Mouse (Mus musculus): ENCODE data around the gene Lce1e. TPM values are rescaled to one million over a fixed set of nuclear protein-coding genes. Genes with fewer than 3 reads are reported as not detected.

Gene Lce1e
- polyA plus RNA-seq, 1 experiment from 2014 or later, result not detected

Other genes with a start within 250 kb of the Lce1e start
- gene Sprr1a, start 223.2 kb downstream of the Lce1e start, polyA plus RNA-seq (2016; fragmentation: Nextera tagmentation; extraction: Ambion mirVana), result not detected in 2 replicates
- gene Sprr4, start 208.6 kb downstream of the Lce1e start, polyA plus RNA-seq (2016; fragmentation: Nextera tagmentation; extraction: Ambion mirVana), result not detected in 2 replicates
- gene 2310046K23Rik, start 174.6 kb downstream of the Lce1e start, polyA plus RNA-seq (2016; fragmentation: Nextera tagmentation; extraction: Ambion mirVana), result not detected in 2 replicates
- gene Ivl, start 135.3 kb downstream of the Lce1e start, polyA plus RNA-seq (2016; fragmentation: Nextera tagmentation; extraction: Ambion mirVana), result not detected in 2 replicates
- gene Smcp, start 120.1 kb downstream of the Lce1e start, polyA plus RNA-seq (2016; fragmentation: Nextera tagmentation; extraction: Ambion mirVana), result not detected in 2 replicates
- gene 2210017I01Rik, start 101.6 kb downstream of the Lce1e start, polyA plus RNA-seq (2016; fragmentation: Nextera tagmentation; extraction: Ambion mirVana), result not detected in 2 replicates
- not detected in 2 replicates for gene Lce6a, start 87.4 kb downstream of the Lce1e start, polyA plus RNA-seq (2016; fragmentation: Nextera tagmentation; extraction: Ambion mirVana)
- gene Lce1a1, start 60.8 kb downstream of the Lce1e start, polyA plus RNA-seq (2016; fragmentation: Nextera tagmentation; extraction: Ambion mirVana), result not detected in 2 replicates
- gene Lce1b, start 52.1 kb downstream of the Lce1e start, polyA plus RNA-seq (2016; fragmentation: Nextera tagmentation; extraction: Ambion mirVana), result not detected in 2 replicates
- not detected in 2 replicates for gene Lce1a2, start 38.8 kb downstream of the Lce1e start, polyA plus RNA-seq (2016; fragmentation: Nextera tagmentation; extraction: Ambion mirVana)
- not detected in 2 replicates for gene Lce1c, start 29.8 kb downstream of the Lce1e start, polyA plus RNA-seq (2016; fragmentation: Nextera tagmentation; extraction: Ambion mirVana)
- not detected in 2 replicates for gene Lce1d, start 21.9 kb downstream of the Lce1e start, polyA plus RNA-seq (2016; fragmentation: Nextera tagmentation; extraction: Ambion mirVana)
- not detected in 2 replicates for gene Lce1f, start 11.3 kb upstream of the Lce1e start, polyA plus RNA-seq (2016; fragmentation: Nextera tagmentation; extraction: Ambion mirVana)
- not detected in 2 replicates for gene Gm38119, start 30.0 kb upstream of the Lce1e start, polyA plus RNA-seq (2016; fragmentation: Nextera tagmentation; extraction: Ambion mirVana)
- gene Lce1g, start 43.3 kb upstream of the Lce1e start, polyA plus RNA-seq (2016; fragmentation: Nextera tagmentation; extraction: Ambion mirVana), result not detected in 2 replicates
- not detected in 2 replicates for gene Lce1h, start 56.0 kb upstream of the Lce1e start, polyA plus RNA-seq (2016; fragmentation: Nextera tagmentation; extraction: Ambion mirVana)
- gene Lce1i, start 69.8 kb upstream of the Lce1e start, polyA plus RNA-seq (2016; fragmentation: Nextera tagmentation; extraction: Ambion mirVana), result not detected in 2 replicates
- not detected in 2 replicates for gene Lce1j, start 81.4 kb upstream of the Lce1e start, polyA plus RNA-seq (2016; fragmentation: Nextera tagmentation; extraction: Ambion mirVana)
- gene Lce1k, start 98.8 kb upstream of the Lce1e start, polyA plus RNA-seq (2016; fragmentation: Nextera tagmentation; extraction: Ambion mirVana), result not detected in 2 replicates
- not detected in 2 replicates for gene Kprp, start 118.2 kb upstream of the Lce1e start, polyA plus RNA-seq (2016; fragmentation: Nextera tagmentation; extraction: Ambion mirVana)
- not detected in 2 replicates for gene Lce1l, start 142.2 kb upstream of the Lce1e start, polyA plus RNA-seq (2016; fragmentation: Nextera tagmentation; extraction: Ambion mirVana)
- gene 2310050C09Rik, start 161.1 kb upstream of the Lce1e start, polyA plus RNA-seq (2016; fragmentation: Nextera tagmentation; extraction: Ambion mirVana), result not detected in 2 replicates
- not detected in 2 replicates for gene Lce3a, start 217.2 kb upstream of the Lce1e start, polyA plus RNA-seq (2016; fragmentation: Nextera tagmentation; extraction: Ambion mirVana)
- not detected in 2 replicates for gene Lce3b, start 223.9 kb upstream of the Lce1e start, polyA plus RNA-seq (2016; fragmentation: Nextera tagmentation; extraction: Ambion mirVana)
- not detected in 2 replicates for gene Lce3c, start 235.4 kb upstream of the Lce1e start, polyA plus RNA-seq (2016; fragmentation: Nextera tagmentation; extraction: Ambion mirVana)
- not detected in 2 replicates for gene Lce3d, start 248.3 kb upstream of the Lce1e start, polyA plus RNA-seq (2016; fragmentation: Nextera tagmentation; extraction: Ambion mirVana)